Mouse (Mus musculus): Measurements from ENCODE around the gene Endou. TPM values are rescaled to one million over a fixed set of nuclear protein-coding genes. Genes with fewer than 3 reads are reported as not detected.

The Endou gene
- total RNA-seq, 2 experiments from 2014 or later = 0.34 to 0.45 TPM

- no peak for DNase-seq (ENCODE audit: low spot score)
These were observed 2.7 kb downstream of the Endou start for GRCm38 (mm10) chr15:97728394-97728793.

GRCm38 (mm10) chr15:97727520-97727919 lies 3.6 kb downstream of the Endou start:
- DNase-seq (ENCODE audit: low spot score) = no peak

- peak; percentile 67 for DNase-seq (ENCODE audit: low spot score)
These were observed 4.1 kb downstream of the Endou start for GRCm38 (mm10) chr15:97727048-97727447.

- no peak for DNase-seq (ENCODE audit: low spot score)
These were observed 4.8 kb downstream of the Endou start for GRCm38 (mm10) chr15:97726310-97726709.

GRCm38 (mm10) chr15:97725198-97725785 lies 5.8 kb downstream of the Endou start:
- DNase-seq (ENCODE audit: low spot score) = no peak

GRCm38 (mm10) chr15:97724346-97725197 lies 6.6 kb downstream of the Endou start:
- DNase-seq (ENCODE audit: low spot score) = no peak

GRCm38 (mm10) chr15:97723536-97724345 lies 7.4 kb downstream of the Endou start:
- DNase-seq (ENCODE audit: low spot score) = no peak

- no peak for DNase-seq (ENCODE audit: low spot score)
These were observed 10.0 kb downstream of the Endou start for GRCm38 (mm10) chr15:97721008-97721701.

GRCm38 (mm10) chr15:97720026-97720675 lies 11.0 kb downstream of the Endou start:
- DNase-seq (ENCODE audit: low spot score) = no peak

- DNase-seq (ENCODE audit: low spot score) = no peak
These were observed 11.6 kb downstream of the Endou start for GRCm38 (mm10) chr15:97719494-97719893.

GRCm38 (mm10) chr15:97718535-97719155 lies 12.5 kb downstream of the Endou start:
- no peak for DNase-seq (ENCODE audit: low spot score)

GRCm38 (mm10) chr15:97717861-97718534 lies 13.1 kb downstream of the Endou start:
- DNase-seq (ENCODE audit: low spot score) = peak; percentile 63

GRCm38 (mm10) chr15:97716782-97717181 lies 14.4 kb downstream of the Endou start:
- DNase-seq (ENCODE audit: low spot score) = no peak

- no peak for DNase-seq (ENCODE audit: low spot score)
These were observed 15.4 kb downstream of the Endou start for GRCm38 (mm10) chr15:97715734-97716133.

- no peak for DNase-seq (ENCODE audit: low spot score)
These were observed 16.1 kb downstream of the Endou start for GRCm38 (mm10) chr15:97715083-97715482.

GRCm38 (mm10) chr15:97712546-97712945 lies 18.6 kb downstream of the Endou start:
- no peak for DNase-seq (ENCODE audit: low spot score)

- DNase-seq (ENCODE audit: low spot score) = no peak
These were observed 20.2 kb downstream of the Endou start for GRCm38 (mm10) chr15:97710906-97711305.

- DNase-seq (ENCODE audit: low spot score) = peak; percentile 85
These were observed 25.7 kb downstream of the Endou start, which contains the start of gene Rpap3 for GRCm38 (mm10) chr15:97705211-97706050. Gene Rpap3 (minus strand): TSS chr15:97705825.

- no peak for DNase-seq (ENCODE audit: low spot score)
These were observed 34.5 kb downstream of the Endou start for GRCm38 (mm10) chr15:97696616-97697015.

Measured in gastrocnemius, adult 18-20 months (tissue).